Mouse (Mus musculus) kidney, postnatal 0 days (tissue): ENCODE measurements at regions not wholly inside any gene's neighbourhood (a gene's known extent, or its start where the extent isn't known, plus 50 kb on each side); places are given as distances from the start of the nearest gene placed in this dataset.
"Not testable (repeated sequence)": the region's sequence is repeated elsewhere in the genome, so short reads cannot be mapped to it uniquely, and the experiment has no call there.

Source experiments
- ATAC-seq: fragments of 200-750 bp; cut with Nextera tagmentation; replicated peaks from 2 replicates; pipeline ENCODE4 v1.8.0; 2017; ENCODE audit warnings: low read depth, moderate number of reproducible peaks, moderate TSS enrichment, moderate library complexity; ENCODE audit not compliant: low FRiP score
- DNase-seq: peaks from one replicate; pipeline ENCODE4 v3.0.0-alpha.2; 2016; ENCODE audit warnings: low spot score
- H3K27ac ChIP-seq: fragments of 300-500 bp; sonication (generic); 2 replicates; pipeline ENCODE4 v1.5.1; 2014; ENCODE audit warnings: mild to moderate bottlenecking
- H3K27me3 ChIP-seq: fragments of 300-500 bp; sonication (generic); 2 replicates; pipeline ENCODE4 v1.6.1; 2014; ENCODE audit warnings: low read length, mixed read lengths; ENCODE audit not compliant: insufficient read depth
- H3K36me3 ChIP-seq: fragments of 300-500 bp; sonication (generic); 2 replicates; pipeline ENCODE4 v1.6.1; 2014; ENCODE audit warnings: low read length, mixed read lengths; ENCODE audit not compliant: insufficient read depth
- H3K4me1 ChIP-seq: fragments of 300-500 bp; sonication (generic); replicated peaks from 2 replicates; pipeline ENCODE4 v1.6.1; 2014; ENCODE audit warnings: antibody characterized with exemption, low read length, mixed read lengths; ENCODE audit not compliant: insufficient read depth
- H3K4me2 ChIP-seq: fragments of 300-500 bp; sonication (generic); 2 replicates; pipeline ENCODE4 v1.6.1; 2014; ENCODE audit warnings: mild to moderate bottlenecking, low read length, moderate library complexity, mixed read lengths
- H3K4me3 ChIP-seq: fragments of 300-500 bp; sonication (generic); replicated peaks from 2 replicates; pipeline ENCODE4 v1.5.1; 2014; ENCODE audit warnings: low read depth, low read length
- H3K9ac ChIP-seq: fragments of 300-500 bp; sonication (generic); 2 replicates; pipeline ENCODE4 v1.6.1; 2014; ENCODE audit warnings: low read depth, low read length
- H3K9me3 ChIP-seq: fragments of 300-500 bp; sonication (generic); replicated peaks from 2 replicates; pipeline ENCODE4 v1.6.1; 2016; ENCODE audit warnings: low read length, inconsistent platforms, mixed read lengths
- CTCF ChIP-seq: IDR thresholded peaks from 2 replicates; pipeline ENCODE4 v1.5.1; 2016; ENCODE audit warnings: antibody characterized with exemption, low read depth, mild to moderate bottlenecking, moderate library complexity
- WGBS: fragments of 180-500 bp; shearing (Covaris S2); extraction: QIAGEN DNeasy Blood & Tissue Kit; methylation state at CpG from one replicate; pipeline ENCODE4 v1.1.7; 2014; 5-methylcytosine and 5-hydroxymethylcytosine counted together

GRCm38 (mm10) chr13:82007222-82007621, 224.3 kb downstream of the Cetn3 start:
- Histone ChIP-seq H3K27ac (no peak overlapping the region), H3K9ac (no peak overlapping the region), H3K9me3 (no peaks in the 10 kb centered on the region), H3K36me3 (no peaks in the 10 kb centered on the region), H3K27me3 (no peaks in the 10 kb centered on the region), H3K4me2 (no peak overlapping the region), H3K4me1 (no peaks in the 10 kb centered on the region), H3K4me3 (no peak overlapping the region)
- ATAC-seq: no peak
- DNase-seq: no peak
- no peak for TF ChIP-seq CTCF

DNA sequence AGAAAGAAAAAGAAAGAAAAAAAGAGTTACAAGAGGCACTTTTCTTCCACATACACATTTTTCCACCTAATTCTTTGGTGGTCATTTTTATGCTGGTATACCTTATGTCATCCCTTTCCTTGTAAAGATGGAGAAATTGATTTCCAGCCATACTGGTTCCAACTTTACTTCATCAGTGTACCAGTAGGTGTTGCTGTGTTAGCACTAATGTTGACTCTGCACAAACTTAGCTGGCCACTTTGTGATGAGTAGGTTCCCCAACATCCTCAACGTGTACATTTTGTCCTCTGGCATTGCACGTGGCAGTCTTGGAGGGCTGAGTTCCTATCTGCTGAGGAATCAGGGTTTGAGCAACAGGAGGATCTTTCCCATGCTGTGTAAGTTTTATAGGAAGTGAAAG, 256.7 kb downstream of the Cetn3 start:
- TF ChIP-seq CTCF: peak; percentile 48
- peak; percentile 8 for DNase-seq
- H3K27ac ChIP-seq: no peak overlapping the region
- no peaks in the 10 kb centered on the region for H3K4me1 ChIP-seq
- no peak for ATAC-seq
- no peak overlapping the region for H3K4me2 ChIP-seq
- no peak overlapping the region for H3K4me3 ChIP-seq
- H3K9ac ChIP-seq: no peak overlapping the region
- 29% methylated on average over 2 of the region's 2 CpGs for WGBS
- H3K9me3 ChIP-seq: no peaks in the 10 kb centered on the region
- no peaks in the 10 kb centered on the region for H3K27me3 ChIP-seq
- H3K36me3 ChIP-seq: no peaks in the 10 kb centered on the region

DNA sequence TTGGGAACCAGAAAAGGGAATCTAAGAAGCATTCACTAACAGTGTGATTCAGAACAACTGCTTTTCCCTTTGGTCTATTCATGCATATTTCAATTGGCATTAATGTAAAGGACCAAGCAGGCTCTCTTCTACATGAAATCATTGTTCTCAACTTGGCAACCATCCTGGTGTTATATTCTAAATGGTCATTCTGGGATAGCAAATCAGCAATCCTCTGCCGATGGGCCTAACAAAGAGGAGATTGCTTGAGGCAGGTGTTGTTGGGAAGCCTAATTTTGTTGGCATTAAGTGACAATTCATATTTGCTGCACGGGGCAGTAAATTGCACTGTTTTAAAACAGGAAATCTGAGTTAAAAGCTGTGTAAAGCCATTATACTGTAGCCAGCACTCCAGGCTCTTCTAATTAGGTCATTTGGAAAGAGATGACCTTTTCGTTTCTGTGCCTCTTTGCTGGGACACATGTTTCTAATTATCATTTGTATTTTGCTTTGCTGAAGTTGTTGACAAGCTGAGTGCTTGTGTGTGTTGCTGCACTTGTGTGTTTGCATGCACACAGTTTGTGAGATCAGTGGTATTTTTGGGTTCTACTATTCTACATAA, 275.4 kb downstream of the Cetn3 start:
- no peaks in the 10 kb centered on the region for H3K36me3 ChIP-seq
- DNase-seq: peak; percentile 3
- no peaks in the 10 kb centered on the region for H3K27me3 ChIP-seq
- no peak overlapping the region for H3K4me3 ChIP-seq
- WGBS: 40% methylated on average over 3 of the region's 3 CpGs
- no peak for ATAC-seq
- no peak overlapping the region for H3K4me2 ChIP-seq
- no peaks in the 10 kb centered on the region for H3K9me3 ChIP-seq
- H3K27ac ChIP-seq: no peak overlapping the region
- no peak overlapping the region for H3K9ac ChIP-seq
- TF ChIP-seq CTCF: no peak
- H3K4me1 ChIP-seq: no peaks in the 10 kb centered on the region; the same call in 1 of the 2 replicates

DNA sequence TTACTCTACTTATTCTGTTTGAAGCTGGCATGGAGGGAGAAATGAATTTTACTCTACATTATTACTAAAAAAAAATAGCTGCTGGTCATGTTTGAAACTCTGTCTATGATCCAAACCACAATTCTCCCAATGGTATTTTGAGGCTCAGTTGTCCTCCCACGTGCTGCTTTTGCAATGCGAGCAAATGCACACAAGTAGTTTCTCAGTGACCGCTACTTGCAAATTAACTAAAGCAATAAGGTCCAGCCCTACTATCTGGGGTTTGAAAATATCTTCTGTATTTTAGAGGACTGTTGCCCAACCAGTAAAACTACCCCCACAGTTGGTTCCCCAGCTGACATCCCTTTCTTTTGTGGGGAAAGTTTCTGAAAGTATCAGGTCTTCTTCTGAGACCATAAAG, 276.0 kb downstream of the Cetn3 start:
- Histone ChIP-seq H3K4me3 (no peak overlapping the region), H3K4me1 (no peaks in the 10 kb centered on the region; the same call in 1 of the 2 replicates), H3K27ac (no peak overlapping the region), H3K4me2 (no peak overlapping the region), H3K36me3 (no peaks in the 10 kb centered on the region), H3K9me3 (no peaks in the 10 kb centered on the region), H3K27me3 (no peaks in the 10 kb centered on the region), H3K9ac (no peak overlapping the region)
- DNase-seq (no peak), ATAC-seq (no peak)
- TF ChIP-seq CTCF: no peak
- 60% methylated on average over 3 of the region's 3 CpGs for WGBS

- DNase-seq (peak; percentile 45), ATAC-seq (no peak)
- no peak overlapping the region for H3K9ac ChIP-seq
- H3K4me1 ChIP-seq: no peaks in the 10 kb centered on the region; the same call in 1 of the 2 replicates
- H3K27ac ChIP-seq: no peak overlapping the region
- H3K4me3 ChIP-seq: no peak overlapping the region
- TF ChIP-seq CTCF: no peak
- no peaks in the 10 kb centered on the region for H3K9me3 ChIP-seq
- 17% methylated on average over 5 of the region's 5 CpGs for WGBS
- no peaks in the 10 kb centered on the region for H3K27me3 ChIP-seq
- no peaks in the 10 kb centered on the region for H3K36me3 ChIP-seq
- H3K4me2 ChIP-seq: no peak overlapping the region
Observed at GRCm38 (mm10) chr13:82059498-82059897, 276.6 kb downstream of the Cetn3 start.

GRCm38 (mm10) chr13:82063880-82064279, 281.0 kb downstream of the Cetn3 start:
- H3K4me1 ChIP-seq, ATAC-seq, DNase-seq, H3K27ac ChIP-seq, H3K9me3 ChIP-seq, H3K27me3 ChIP-seq, H3K9ac ChIP-seq, H3K4me3 ChIP-seq, H3K36me3 ChIP-seq, H3K4me2 ChIP-seq: not testable (repeated sequence)
- 93% methylated on average over 2 of the region's 2 CpGs for WGBS

DNA sequence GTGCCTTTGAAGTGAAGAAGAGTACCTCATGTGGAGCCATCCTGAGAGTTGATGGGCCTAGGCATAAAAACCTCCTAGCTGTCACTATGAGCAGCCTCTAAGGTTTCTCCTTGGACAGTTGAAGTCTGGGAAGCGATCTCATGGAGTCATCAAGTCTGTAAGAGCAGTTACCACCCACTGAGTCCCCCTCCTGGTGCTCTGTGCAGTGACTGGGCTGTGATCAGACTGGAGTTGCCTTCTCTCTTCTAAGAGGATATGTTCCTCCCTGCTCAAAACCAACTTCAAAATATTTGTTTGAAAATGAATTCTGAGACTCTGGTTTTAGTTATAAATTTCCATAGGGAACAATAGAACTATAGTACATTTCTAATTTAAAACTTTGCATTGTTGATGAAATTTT, 283.3 kb downstream of the Cetn3 start:
- no peak overlapping the region for H3K9ac ChIP-seq
- H3K36me3 ChIP-seq: no peaks in the 10 kb centered on the region
- no peak overlapping the region for H3K27ac ChIP-seq
- TF ChIP-seq CTCF: no peak
- ATAC-seq: no peak
- no peak overlapping the region for H3K4me3 ChIP-seq
- no peaks in the 10 kb centered on the region for H3K9me3 ChIP-seq
- no peaks in the 10 kb centered on the region for H3K4me1 ChIP-seq
- H3K4me2 ChIP-seq: no peak overlapping the region
- no peaks in the 10 kb centered on the region for H3K27me3 ChIP-seq
- WGBS: 46% methylated on average over 1 of the region's 1 CpGs
- DNase-seq: no peak
